Mouse (Mus musculus): ENCODE measurements around the gene Enpp1. TPM values are rescaled to one million over a fixed set of nuclear protein-coding genes. Genes with fewer than 3 reads are reported as not detected.

The Enpp1 gene
- 1 to 10 TPM; 2.6 to 6.1 TPM for total RNA-seq (2021)
- long read RNA-seq, experiment 1, full-length matches to known transcripts: 13 of 16 reads
- long read RNA-seq, experiment 1, partial matches to known transcripts: 1 of 16 reads
- long read RNA-seq, experiment 1, other reads (novel, unspliced or antisense): 2 of 16 reads
- long read RNA-seq, experiment 2, full-length matches to known transcripts: 7 of 8 reads
- long read RNA-seq, experiment 2, partial matches to known transcripts: 1 of 8 reads
- long read RNA-seq, experiment 2, other reads (novel, unspliced or antisense): 0 of 8 reads

- DNase-seq: peak; percentile 88
- TF ChIP-seq CTCF (IDR thresholded peaks at IDR 0.05): no peak
- intact Hi-C loops (cut with DNase I): loop anchor here (5.0 kb wide), 1 partner anchor 66 kb away; no protein-coding TSS in a partner anchor
- Histone ChIP-seq H3K27ac (peak within 1 kb of the TSS; percentile 90), H3K4me3 (peak within 1 kb of the TSS; percentile 87)
Observed at GRCm38 (mm10) chr10:24711480-24712366, at the start of gene Enpp1. Enpp1 (minus strand) TSS chr10:24712159.

DNA sequence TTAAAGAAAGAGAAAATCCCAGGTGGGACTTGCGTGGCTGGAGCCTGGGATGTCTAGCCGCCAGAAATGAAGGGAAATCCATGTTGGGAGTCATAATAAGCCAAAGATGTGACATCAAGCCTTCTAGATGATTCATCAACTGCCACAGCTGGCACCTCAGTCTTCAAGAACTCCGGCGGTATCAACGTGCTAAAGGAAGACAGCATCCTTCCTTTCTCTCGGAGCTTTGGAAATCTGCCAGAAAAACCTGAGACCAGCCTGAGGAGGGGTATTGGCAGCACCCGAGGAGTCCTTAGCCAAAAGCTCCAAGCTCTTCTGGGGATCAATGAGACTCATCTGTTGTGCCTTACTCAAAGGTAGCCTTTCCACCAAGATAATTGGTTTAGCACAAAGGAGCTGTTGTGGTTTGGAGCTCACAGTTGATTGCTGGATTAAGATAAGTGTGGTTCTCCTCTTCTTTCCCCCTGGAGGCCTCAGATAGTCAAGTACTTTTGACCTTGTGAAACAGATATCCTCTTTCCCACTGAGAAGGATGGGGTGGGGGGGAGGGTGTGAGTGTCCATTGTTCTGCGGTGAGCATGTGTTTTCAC is 46.5 kb upstream of the Enpp1 start:
- no peak for DNase-seq
- H3K27ac ChIP-seq: no peak overlapping the region
- H3K4me3 ChIP-seq: no peak overlapping the region
- no peak for TF ChIP-seq CTCF (IDR thresholded peaks at IDR 0.05)
- intact Hi-C loops (cut with DNase I): no loop called here

DNA sequence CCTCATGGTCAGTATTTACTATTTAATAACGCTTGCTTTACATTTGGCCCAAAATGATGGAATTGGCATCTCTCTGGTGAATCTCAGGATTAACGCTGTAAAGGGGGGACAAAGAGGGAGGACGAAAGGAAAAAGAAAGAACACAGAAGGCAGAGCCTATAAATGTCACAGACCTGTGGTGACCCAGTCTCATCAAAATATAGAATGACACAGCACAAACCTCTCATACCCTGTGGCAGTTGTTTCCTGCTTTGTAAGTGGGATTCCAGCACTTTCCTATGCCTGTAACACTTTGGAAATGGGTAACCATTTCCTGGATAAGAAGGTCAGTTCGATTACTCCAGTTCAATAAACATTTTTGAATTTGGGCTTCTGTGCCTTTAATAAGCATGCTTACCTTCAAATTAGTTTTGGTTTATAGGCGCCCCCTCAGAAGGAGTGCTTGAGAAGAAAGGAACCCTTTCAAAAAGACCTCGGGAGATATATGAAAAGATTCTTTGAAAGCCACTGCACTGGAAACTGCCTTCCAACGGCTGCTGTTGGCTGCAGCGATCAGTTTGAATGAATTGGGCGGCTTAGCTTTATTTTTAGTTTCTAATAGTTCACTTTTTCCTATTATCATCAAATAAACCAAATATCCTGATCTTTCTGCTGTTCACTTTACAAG is 43.0 kb upstream of the Enpp1 start:
- TF ChIP-seq CTCF (IDR thresholded peaks at IDR 0.05): no peak
- Histone ChIP-seq H3K4me3 (no peak overlapping the region), H3K27ac (no peak overlapping the region)
- DNase-seq: no peak
- intact Hi-C loops (cut with DNase I): no loop called here

GRCm38 (mm10) chr10:24754251-24754835 is 42.4 kb upstream of the Enpp1 start:
- peak overlapping the region; percentile 47 for H3K4me3 ChIP-seq
- intact Hi-C loops (cut with DNase I): no loop called here
- no peak for TF ChIP-seq CTCF (IDR thresholded peaks at IDR 0.05)
- no peak for DNase-seq
- no peak overlapping the region for H3K27ac ChIP-seq

DNA sequence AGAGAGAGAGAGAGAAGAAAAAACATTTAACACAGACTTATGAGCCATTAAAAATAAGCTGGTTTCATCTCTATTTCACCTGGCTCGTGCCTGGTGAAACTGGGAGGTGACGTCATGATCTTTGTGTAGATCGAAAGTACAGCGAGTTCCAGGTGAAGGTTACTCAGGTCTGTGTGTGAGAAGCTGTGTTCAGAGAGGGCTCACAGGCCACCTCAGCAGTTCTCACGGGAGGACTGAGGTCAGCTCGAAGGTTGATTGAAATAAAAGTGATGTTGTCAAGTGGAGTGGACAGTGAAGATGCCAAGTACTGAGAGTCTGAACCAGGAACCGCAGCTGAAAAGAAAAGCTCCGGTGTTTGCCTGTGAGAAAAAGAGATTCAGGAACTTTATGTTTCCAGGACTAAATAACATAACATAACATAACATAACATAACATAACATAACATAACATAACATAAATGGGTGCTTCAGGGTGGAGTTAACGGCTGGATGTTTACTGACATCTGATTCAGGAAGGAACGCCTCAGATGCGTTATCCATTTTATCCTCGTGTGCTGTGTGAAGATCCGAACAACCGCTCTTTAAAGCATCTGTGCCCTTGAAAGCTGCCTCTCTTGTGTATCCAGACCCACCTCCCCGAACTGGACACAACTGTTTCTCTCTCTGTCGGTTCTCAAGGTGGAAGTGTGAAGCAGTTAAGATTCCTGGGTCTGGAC is 41.7 kb upstream of the Enpp1 start:
- Histone ChIP-seq H3K27ac (no peak overlapping the region), H3K4me3 (peak overlapping the region; percentile 47)
- TF ChIP-seq CTCF (IDR thresholded peaks at IDR 0.05): no peak
- intact Hi-C loops (cut with DNase I): no loop called here
- DNase-seq: no peak

- intact Hi-C loops (cut with DNase I): no loop called here
- no peak overlapping the region for H3K27ac ChIP-seq
- H3K4me3 ChIP-seq: no peak overlapping the region
- no peak for TF ChIP-seq CTCF (IDR thresholded peaks at IDR 0.05)
- DNase-seq: no peak
Observed at GRCm38 (mm10) chr10:24742950-24743487, 31.1 kb upstream of the Enpp1 start.

GRCm38 (mm10) chr10:24741229-24742198 is 29.6 kb upstream of the Enpp1 start:
- intact Hi-C loops (cut with DNase I): no loop called here
- H3K27ac ChIP-seq: no peak overlapping the region
- no peak for DNase-seq
- TF ChIP-seq CTCF (IDR thresholded peaks at IDR 0.05): no peak
- H3K4me3 ChIP-seq: no peak overlapping the region

GRCm38 (mm10) chr10:24739171-24739570 is 27.2 kb upstream of the Enpp1 start:
- DNase-seq: no peak
- no peak for TF ChIP-seq CTCF (IDR thresholded peaks at IDR 0.05)
- intact Hi-C loops (cut with DNase I): no loop called here
- no peak overlapping the region for H3K27ac ChIP-seq
- H3K4me3 ChIP-seq: no peak overlapping the region

DNA sequence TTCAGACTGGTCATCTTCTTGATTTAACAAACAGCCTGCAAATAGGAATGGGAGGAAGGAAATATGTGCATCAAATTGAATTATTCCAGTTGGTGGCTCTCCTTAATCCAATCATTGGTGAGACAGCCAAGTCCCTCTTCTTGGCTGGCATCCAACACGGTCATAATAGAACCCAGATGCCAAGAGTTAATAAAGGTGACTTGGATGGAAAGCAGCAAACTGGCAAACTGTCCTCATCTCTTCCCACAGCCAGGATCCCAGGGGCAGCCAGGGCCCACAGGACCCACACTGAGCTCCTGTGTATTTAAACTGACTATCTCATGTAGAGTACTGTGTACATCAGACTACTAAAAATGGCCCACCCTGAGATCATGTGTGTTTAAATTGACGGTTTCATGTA is 26.5 kb upstream of the Enpp1 start:
- H3K4me3 ChIP-seq: no peak overlapping the region
- no peak for TF ChIP-seq CTCF (IDR thresholded peaks at IDR 0.05)
- intact Hi-C loops (cut with DNase I): no loop called here
- DNase-seq: no peak
- no peak overlapping the region for H3K27ac ChIP-seq

- intact Hi-C loops (cut with DNase I): no loop called here
- DNase-seq: no peak
- no peak overlapping the region for H3K4me3 ChIP-seq
- TF ChIP-seq CTCF (IDR thresholded peaks at IDR 0.05): no peak
- no peak overlapping the region for H3K27ac ChIP-seq
Observed at GRCm38 (mm10) chr10:24735027-24735777, 23.2 kb upstream of the Enpp1 start.
